Mouse (Mus musculus): ENCODE results near the gene Snap25.

The Snap25 gene

DNA sequence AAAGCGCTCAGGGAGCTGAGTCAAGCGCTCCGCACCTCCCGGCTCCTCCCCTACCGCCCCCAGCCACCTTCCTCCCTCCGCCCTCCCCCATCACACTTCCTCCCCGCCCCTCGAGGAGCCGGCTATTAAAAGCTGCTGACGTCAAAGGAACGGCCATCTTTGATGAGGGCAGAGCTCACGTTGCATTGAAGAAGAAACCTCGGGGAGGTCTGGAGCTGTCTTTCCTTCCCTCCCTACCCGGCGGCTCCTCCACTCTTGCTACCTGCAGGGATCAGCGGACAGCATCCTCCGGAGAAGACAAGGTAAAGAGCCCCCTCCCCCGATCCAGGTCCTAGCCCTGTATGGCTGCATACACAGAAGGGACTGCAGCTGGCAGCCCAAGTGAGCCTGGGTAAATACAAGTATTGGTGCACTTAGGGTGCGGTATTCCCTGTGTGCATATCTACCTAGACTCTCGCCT, at the start of gene Snap25:
Gene Snap25 (plus strand): TSS at position 155 of the 460 bp plus-strand sequence.
- peak; percentile 90 for DNase-seq

DNA sequence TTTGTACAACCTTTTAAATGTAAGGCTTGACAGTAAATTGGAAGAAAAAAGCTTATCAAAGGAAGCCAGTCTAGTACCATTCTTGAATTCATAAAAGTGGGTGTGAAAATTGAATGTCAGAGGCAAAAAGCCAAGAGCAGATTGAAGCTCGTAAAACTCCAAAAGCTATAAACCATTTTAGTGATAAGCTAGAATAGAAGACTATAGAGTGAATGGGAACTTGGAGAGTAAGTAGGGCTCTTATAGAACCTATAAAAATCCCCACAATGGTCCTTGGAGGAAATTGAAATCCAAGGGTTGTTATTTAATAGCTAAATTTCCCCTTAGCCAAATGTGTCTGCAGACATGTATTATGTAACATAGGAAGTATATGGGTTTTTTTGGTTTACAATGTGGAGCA, 46.3 kb upstream of the Snap25 start:
- no peak for DNase-seq

DNA sequence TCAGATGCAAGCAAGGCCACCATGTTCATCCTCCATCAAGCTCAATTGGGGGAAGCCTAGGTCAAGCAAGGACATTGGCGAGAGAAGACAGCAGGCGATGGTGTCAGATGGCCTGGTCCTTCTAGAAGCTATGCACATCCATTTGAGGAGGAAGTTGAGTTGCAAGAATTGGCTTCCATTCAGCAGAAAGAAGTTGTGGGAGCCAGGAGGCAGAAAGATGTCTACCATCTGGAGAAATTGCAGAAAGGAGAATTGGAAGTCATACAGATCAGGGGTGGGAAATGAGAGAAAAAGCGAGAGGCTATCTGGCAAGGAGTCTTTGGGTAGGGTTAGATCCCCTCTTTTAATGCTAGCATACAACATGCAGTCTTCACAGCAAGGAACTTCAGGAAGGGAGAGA, 44.1 kb upstream of the Snap25 start:
- DNase-seq: peak; percentile 40

DNA sequence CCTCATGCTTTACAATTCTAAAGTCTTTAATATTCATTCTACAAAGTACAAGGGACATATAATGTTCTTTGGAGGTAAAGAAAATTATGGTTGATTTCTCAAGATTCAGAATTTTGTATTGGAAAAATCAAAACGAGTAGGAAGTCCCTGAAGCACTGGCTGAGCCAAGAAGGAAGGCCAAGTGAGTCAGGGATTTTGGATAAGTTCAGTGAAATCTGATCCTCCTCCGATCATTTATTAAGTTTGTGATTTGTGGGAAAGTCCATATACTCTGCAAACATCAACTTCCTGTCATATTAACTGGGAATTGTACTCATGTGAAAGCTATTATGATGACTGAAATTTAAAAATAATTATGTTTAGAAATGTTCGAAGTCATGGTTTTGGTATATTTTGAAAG, 43.6 kb upstream of the Snap25 start:
- no peak for DNase-seq

DNA sequence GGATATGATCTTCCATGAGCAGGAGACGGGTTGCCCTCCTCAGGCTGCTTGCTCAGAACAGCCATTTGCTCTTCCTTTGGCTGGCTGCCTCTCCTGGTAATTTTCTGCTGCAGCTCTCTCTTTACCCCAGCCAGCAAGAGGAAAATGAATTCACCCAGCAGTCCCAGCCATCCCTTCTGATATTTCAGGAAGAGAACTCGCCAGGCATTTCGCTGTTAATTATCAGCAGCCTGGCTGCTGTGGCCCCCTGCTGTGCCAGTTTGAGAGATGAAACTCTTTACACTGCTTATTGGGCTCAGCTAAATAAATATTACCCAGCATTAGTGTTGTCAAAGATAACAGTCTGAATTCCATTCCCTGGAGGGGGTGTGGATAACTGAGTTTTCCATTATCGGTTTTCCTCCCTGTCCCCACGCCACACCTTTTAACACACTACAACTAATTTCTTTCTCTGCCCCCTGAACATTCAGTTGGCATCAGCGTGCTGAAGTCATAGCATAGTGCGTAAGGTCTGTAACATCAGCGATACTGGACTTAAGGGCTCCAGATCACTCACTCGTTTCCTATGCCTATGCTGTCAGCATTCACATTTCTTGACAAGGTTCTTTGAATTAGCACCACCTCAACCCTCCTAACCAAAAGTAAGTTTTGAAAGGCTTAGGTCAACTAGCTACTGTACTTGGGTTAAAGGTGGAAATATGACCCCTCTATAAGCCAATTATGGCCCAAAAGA, 42.5 kb upstream of the Snap25 start:
- peak; percentile 72 for DNase-seq

DNA sequence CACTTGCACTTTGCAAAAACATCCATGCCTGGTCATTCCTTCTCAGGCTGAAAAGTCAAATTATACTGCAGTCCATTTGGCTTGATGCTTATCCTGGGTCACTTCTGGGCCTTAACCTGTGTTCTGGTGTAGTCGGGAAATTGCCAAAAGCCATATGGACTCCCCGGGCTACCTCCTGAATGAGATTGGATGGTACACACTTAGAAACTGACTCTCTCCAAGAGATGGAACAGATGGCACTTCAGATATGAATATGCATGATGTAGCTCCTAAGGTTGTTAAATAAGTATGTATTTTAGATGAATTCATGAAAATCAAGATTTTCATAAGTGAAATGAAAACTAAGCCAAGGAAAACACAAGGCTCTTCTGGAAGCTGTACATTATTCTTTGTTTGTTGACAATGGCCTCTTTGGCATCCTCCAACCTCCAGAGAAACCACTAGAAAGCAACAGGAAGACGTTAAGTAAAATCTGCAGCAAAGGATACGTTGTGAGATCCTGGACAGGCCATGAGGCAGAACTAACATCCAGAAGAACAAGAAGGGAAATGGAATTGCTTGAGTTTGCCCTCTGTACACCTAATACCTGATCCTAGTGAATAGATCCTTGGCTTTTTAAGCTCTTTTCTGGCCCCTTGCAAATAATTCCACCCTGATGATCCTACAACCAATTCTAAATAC, 39.0 kb upstream of the Snap25 start:
- no peak for DNase-seq

DNA sequence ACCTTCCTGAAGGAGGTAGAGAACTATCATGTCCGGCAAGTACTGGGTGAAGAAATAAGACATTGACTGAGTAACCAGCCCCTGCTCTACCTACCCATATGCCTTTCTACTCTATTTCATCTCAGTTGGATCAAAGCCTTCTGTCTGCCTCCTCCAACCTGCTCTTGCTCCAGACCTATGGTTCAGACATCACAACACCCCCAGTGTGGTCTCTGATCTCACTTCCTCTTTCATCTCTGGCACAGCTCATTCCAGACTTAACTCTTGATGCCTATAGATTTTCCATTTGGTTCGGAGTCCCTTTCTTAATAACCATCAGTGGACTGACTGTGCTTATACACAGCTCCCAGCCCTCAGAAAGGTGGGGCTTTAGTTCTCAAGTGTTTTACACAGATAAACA, 37.1 kb upstream of the Snap25 start:
- no peak for DNase-seq

DNA sequence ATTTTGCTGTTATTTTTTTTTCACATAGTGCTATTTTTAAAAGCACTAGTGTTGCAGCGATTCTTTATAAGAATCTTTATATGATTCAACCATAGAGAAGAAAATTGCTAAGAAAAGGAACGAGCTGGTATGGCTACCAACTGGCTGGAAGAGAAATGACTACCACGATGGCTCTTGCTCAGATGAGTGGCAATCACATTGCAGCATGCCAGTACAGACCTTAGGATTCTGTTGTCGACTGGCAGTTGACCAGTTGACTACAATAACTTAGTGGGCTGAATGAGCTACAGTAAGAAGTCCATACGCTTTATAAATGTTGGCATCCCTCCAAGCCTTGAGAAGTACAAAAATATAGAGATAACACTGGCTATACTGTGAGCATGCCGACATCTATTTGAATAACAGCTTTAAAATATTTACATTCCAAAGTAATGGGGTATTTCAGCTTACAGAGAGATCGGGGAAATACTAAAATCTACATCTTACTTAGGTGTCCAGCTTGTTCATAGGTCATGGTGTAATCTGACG, 36.3 kb upstream of the Snap25 start:
- DNase-seq: no peak

DNA sequence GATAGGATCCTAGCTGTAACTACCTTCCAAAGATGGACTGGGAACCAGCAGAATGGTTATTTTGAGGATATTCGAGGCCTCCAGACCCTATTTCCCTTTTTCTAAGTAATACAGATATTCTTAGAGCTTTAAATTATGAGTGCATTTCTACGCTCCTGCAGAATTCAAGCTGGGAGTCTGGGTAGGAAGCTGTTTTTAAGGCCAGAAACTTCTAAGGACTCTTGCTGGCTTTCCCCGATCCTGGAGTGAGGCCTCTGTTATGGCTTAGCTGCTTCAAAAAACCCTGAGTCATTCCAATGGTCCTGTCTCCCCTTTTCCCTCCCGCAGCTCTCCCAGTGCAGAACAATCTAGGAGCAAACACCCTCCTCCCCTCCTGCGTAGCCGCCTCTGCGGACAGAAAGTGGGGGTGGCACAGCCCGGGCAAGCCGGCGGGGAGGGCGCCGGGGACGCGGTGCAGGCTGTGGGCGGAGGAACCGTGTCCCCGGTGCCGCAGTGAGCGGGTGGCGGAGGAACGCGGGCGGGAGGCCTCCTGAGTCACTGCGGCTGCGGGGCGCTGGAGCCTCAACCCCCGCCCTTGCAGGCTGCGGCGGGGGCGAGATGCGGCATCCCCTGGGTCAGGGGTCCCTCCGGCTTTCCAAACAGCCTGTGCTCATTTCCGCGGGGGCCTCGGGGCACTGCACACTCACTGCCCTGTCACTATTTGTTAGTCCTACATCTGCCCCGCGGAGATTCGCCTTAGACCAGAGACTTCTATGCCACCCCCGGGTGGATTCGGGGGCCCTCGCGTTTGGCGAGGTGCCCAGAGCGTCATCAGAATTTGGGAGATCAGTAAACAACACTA, 34.7 kb upstream of the Snap25 start:
- peak; percentile 93 for DNase-seq

DNA sequence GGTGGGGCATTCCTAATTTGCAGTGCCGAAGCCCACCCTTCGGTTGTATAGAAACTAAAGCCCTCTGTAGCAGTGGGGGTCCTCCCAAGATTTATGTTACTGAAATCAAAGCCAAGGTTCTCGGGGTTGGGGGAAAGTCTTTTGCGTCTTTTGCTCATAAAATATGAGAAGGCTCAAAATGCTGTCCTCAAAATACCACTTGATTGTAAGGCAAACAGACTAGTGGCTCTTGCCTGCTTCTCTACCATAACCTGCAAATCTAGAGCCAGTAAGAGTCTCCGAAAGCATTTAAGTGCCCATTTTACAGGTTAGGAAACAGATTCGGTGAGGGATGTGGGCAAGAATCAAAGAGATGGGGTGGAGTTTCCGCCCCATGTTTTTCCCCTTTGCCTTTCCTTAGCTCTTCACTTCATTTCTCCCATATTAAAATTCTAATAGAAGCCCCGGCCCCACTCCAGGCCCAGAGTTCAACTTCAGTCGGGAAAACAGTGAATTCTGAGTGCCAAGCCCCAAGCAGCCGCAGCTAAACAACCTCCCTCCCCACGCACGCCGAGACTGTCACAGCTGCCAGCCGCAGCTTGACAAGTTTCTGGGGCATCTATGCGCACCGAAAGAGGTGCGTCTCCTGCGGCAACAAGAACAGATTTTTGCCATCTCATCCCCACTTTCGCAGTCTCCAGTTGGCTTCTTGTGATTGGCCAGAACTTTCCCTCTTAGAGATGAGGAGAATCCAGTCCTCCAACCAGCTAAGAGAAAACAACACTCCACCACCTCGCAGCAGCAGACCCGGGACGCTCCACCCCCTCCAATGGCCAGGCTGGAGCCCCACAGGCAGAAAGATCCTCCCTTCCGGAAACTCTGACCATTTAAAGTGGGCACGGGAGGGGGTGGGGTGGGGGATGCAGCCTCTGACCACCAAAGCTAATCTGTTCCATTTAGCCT, 33.7 kb upstream of the Snap25 start:
- peak; percentile 91 for DNase-seq

DNA sequence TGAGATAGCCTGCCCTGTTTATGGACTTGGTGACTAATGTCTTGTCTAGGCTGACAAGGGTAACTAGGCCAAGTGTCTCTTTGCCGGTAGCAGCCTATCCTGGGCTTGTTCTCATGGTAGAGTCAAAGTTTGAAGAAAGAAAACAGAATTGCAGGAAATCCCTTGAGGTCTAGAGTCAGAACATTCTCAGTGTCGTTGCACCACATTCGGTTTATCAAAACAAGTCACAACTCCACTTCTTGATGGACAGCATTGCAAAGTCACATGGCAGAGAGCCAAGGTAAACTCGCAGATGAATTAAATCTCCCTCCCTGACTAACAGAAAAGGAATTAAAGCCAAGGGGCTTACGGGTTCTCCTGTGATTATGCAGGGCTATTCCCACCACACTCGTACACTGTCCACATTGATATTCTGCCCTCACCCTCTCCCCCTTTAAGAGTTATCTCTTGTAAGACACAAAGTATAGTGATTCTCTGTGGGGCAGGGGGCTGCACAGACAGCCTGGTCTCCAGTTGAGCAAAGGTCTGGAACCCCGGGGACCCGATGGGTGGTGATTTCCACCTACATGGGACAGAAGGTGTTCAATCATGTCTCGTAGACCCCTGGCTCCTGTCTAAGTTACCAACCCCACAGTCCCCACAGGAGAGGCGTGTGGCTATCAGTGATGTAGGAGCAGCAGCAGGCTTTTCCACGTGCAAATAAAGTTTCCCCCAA, 30.9 kb upstream of the Snap25 start:
- DNase-seq: no peak

DNA sequence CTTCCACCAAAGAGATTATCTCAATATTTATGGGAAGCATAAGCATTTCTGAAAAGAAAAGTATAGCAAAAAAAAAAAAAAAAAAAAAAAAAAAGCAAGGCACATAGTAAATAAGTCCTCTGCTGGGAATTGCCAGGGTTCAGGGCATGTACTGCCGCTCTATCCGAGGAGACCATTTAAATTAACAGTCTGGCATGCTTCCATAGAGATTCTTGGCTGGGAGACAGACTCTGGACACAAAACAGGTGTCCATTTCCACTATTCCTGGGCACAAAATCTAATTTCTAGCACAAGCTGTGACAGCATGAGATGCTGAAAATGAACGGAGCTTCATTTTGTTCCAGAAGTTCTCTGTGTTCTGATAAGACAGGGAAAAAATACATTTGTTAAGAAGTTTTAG, 27.1 kb upstream of the Snap25 start:
- DNase-seq: no peak

DNA sequence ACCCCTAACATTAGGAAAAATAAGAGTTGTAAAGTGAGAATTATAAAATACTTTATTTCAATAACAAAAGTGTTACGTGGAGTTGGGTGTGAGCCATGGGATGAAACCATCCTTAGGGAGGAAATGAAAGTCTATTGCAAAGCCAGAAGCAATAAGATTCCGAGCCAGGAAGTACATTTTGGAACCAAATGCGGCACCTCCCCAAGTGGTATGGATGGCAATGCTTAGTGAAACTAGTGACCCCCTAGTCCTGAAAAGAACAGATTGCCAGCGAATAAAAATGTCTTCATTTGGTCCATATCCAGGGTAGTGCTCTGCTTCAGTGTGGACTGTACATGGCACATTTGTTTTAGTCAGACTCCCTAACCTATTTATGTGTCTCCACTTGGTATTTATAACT, 25.9 kb upstream of the Snap25 start:
- DNase-seq: no peak

DNA sequence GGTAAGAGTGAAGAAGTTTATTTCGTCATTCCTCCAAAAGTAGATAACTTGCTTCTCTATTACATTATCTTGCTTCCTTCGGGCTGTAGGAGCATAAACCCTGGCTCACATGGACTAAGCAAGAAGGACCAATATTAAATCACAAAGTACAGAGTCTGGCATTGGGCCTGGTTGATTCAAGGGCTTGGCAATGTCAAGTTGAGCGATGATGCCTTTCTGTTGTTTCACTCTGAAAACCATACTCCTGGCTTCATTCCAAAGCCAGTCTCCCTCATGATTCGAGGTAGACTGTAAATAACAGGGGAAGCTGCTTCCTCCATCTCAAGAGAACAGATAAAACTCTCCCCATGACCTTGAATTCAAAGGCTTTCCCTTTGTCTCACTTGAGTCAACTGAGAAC, 23.8 kb upstream of the Snap25 start:
- no peak for DNase-seq

DNA sequence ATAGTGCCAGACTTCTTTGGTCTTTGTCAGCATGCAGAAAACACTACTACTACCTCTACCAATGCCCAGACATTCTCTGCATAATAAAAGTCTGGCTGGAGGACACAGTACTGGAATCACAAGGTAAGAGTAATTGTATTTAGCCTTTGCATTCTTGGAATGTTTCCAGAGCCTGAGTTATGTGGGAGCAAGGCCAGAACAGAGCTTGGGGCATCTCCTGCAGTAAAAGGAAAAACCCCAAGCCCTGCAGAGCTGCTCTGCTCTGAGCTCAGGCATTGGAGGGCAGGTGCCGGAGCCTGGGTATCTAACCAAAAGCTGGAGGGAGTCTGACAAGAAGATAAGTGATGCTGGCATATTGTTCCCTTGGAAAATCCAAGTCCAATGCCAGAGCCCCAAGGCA, 21.6 kb upstream of the Snap25 start:
- DNase-seq: no peak

DNA sequence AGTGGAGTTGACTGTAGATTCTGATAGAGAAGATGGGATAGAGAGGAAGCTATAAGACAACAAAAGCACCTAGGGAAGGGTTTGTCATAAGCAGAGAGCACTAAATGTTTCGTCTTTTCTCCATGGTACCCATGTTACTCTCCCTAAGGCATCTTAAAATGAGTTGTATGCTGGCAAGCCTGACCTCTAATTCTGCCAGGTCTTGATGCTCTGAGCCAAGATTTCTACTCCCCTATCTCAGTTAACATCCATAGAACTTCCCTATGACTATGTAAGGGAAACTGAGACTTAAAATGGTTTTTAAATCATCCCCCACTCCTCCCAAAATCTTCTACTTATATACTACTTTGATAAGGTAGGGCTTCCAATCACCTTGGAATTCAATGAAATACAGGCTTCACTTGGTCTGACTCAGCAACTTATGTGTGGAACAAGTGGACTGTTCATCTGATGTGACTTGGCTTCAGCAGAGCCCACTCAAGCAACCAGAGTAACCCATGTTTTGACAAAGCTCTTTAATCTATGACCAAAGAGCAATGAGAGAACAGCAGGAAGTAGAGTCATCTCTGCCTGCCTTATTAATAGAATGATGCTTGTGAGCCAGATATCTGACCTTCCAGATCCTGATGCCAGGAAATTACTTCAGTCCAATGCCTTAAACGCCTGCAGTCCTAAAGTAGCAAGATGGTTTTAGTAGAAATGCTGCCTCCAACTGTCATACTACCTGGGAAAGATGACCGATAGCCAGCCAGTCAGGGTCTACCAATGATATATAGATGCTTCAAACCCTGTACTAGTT, 13.6 kb upstream of the Snap25 start:
- DNase-seq: no peak

DNA sequence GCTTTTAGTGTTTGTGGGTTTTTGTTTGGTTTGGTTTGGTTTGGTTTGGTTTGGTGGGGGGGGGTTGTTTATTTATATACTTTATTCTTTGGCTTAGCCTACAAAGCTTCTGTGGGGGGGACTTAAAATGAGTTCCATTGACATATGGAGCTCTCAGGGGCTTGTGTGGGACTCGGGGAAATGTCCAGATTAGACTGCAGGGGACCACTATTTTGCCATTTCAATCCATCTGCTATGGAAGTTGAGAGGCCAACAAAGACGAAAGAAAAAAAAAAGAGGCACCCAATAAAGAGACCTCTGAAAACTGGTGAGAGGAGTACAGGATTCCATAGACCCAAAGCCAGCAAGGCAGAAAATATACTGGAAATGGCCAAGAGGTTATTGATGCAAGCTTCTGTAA, 9.9 kb upstream of the Snap25 start:
- DNase-seq: no peak

DNA sequence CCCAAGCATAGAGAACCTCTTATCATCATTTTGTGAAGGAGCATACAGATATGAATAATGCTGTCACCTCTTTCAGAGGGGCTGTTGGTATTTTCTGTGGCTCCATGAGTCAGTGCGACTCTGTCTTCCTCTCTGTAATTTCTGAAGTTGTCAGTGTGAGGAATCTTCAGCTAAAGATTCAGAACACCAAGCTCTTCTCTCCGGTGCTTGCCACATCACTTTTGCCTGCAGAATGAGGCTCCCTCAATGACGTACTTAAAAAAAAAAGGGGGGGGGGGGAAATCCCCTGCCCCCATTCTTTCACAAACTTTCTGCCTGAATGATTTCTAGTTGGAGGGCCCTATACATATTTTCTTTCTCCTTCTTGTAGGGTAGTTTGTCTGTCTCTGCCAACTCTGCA, 2.1 kb upstream of the Snap25 start:
- no peak for DNase-seq

DNA sequence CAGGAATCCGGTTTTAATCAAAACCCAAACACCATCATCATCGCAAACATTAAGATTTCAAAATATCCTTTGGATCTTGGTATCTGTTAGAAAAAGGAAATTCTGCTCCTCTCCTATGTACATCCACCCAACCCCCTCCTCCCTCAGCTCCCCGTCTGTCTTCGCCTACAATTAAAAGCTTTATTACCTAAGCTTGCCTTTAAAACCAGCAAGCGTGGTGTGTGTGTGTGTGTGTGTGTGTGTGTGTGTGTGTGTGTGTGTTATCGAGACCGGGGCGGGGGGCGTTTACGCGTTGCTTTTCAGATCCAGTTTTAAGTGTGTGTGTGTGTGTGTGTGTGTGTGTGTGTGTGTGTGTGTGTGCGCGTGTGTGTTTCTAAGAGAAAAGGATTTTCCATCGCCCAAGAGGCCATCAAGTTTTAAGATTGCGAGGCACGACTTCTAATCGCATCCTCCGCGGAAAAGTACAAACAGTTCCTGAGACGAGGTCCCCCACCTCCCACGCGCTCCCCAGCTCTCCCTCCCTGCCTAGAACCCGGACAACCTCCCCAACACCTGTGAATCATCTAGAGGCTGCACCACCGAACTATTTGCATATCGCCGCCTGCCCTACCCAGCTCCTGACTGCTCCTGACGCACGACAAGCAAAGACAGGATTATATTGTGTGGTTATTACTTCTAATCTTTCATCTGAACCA, 1.4 kb upstream of the Snap25 start:
- DNase-seq: peak; percentile 92

DNA sequence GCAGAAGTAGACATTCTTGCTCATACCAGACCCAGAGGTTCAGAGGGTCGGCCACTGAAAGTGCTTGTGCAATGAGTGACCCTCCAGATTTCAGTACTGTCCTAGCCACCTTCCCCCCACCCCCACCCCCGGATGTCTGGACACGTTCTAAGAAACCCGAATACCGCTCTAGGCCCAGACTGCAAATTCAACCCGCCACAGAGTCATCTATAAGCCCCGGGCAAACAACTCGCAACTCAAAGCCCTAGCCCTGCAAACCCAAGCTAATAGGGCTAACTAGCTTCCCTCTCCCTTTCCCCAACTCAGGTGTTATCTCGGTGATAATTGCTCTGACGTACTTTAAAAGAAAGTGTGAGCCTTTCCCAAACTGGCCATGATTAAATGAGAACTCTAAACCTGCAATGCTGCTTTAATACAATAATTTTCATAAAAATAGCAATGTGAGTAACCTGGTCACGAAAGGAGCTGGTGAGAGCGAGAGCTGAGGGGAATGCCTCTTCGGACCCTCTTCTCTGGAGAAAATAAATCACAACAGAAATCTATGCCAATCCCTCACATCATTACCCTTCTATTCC, 725 bp upstream of the Snap25 start:
- no peak for DNase-seq

Measured in right cerebral cortex, adult 18-20 months (tissue).